Mouse (Mus musculus) lung, postnatal 10 days (tissue): ENCODE results near the gene Smad5.
A peak's percentile ranks its signal among the peaks of the same experiment; 100 is the strongest.

ENCODE experiments used
- DNase-seq: peaks from one replicate; pipeline ENCODE4 v3.0.0; 2021

Gene Smad5

DNA sequence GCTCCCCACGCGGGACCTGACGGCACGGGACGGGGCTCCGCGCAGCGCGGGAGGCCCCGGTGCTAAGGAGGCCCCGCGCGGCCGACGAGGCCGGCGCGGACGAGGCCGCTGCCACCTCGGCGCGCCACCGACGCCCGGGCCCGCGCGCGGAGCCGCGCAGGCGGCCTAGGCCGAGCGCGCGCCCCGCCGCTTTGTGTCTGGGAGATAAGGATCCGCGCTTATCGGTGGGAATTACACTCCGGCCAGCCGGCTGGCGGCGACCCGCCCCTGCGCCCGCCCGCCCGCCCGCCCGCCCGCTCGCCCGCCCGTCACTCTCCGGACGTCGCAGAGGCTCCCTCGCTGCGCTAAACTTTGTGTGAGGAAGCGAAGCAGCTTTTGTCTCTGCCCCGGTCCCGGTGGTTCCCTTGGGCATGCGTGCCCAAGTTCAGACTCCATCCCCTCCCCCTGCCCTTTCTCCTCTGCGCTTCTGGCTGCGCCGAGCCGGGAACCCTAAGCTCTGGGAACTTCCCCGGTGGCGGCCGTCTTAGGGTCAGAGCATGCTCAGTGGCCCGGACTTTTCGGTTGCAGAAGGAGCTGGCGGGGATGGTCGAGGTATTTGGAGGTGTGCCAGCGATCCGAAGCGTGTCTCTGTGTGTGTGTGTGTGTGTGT, 536 bp downstream of the Smad5 start:
- peak; percentile 85 for DNase-seq

DNA sequence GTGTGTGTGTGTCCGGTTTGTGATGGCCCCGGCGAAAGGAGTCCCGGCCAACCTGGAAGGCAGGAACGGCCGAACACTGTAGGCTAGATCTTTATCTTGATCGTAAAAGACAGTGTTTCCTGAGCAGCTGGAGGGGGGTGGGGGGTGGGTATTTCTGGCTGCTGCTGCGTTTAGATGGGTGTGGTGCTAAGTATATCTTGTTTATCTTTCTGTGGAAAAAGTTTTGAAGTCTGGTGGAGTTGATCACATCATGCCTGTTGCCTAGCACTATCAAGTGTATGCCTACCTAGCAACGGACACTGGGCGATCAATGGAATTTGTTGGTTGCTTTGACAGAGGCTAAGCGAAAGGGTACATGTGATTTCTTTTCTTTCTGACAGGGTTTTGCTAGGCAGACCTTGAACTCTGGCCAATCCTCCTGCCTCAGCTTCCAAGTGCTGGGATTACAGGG, 1.1 kb downstream of the Smad5 start:
- DNase-seq = peak; percentile 50

DNA sequence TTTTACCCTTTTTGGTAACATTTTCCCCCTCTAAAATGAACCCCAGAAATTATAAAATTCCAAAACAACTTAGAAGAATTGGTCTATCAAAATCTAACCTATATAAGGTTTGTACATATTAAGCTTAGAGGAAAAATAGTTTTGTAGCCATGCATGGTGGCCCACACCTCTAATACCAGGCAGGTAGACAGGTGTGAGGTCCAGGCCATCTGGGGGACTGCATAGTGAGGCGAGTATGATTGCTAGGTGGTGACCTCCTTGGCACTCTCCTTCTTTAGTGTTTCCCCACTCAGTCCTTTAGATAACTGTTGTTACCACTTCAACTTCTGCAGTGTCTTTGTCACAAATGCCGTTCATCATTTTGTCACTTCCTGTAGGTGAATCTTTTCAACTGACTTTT, 1.8 kb downstream of the Smad5 start:
- DNase-seq = no peak

DNA sequence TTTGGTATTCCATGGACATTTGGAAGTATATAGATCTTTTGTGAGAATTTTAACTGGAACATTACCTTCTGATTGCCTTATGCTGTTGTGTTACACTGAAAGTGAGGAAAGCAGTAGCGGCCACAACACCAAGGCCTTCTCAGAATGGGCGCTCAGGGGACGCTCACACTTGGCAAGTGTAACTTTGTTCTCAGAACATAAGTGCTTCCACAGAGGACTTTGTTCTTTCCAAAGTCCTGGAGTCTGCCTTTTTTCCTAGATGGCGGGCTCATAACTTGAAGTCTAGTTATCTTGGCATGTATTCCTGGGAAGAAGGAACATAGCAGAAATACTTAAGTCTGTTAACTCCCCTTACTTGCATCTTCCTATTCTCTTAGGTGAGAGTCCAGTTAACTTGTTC, 4.3 kb downstream of the Smad5 start:
- no peak for DNase-seq

DNA sequence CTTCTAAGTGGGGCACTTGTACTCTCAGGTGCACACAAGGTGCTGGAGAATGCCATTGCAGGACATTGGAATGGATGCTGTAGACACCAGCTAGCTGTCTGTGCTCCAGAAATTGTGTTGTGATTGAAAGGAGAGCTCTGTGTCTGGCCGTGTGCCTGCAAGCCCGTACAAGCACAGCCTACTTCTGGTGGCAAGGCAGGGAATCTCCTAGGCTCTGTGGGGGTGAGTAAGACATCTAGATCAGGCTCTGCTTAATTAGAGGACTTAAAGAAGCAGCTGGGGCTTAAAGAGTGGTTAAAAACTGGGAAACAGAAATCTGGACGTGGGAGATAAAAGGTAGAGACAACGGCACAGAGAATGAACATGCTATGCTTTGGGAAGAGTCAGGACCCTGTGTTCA, 4.8 kb downstream of the Smad5 start:
- DNase-seq = peak; percentile 19

DNA sequence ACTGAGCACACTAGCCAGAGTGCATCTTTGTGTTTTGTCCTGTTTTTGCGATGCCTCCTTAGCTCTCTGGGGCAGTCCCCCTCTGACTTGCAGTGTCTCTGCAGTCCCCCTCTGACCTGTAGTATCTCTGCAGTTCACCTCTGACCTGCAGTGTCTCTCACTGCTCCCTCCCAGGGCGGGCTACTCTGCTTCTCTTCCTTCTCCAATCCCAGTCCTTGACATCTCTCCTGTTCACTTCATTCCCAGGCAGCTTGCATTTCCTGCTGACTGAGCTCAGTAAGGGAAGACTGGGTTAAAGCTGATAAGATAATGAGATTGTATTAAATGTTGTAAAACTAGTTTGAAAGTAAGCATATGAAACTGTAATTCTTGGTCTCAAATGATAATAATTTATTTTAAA, 7.8 kb downstream of the Smad5 start:
- DNase-seq = no peak

DNA sequence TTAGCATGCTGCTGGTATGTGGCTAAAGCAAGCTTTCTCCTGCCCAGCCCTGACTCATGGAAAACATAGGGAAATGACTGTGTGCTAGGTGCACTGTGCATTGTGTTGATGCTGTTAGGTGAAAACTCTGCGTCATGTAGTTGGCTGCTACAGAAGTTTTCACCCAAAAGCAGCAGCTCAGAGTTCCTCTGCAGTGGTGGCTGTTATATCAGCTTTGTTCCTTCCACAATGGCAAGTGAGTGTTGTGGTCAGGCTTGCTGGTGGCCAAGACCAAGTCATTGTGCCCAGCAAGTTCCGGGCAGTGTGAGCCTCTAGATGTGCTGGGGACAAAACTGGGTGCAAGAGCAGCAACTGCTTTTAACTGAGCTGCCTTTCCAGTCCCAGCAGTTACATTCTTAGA, 9.4 kb downstream of the Smad5 start:
- DNase-seq = no peak

DNA sequence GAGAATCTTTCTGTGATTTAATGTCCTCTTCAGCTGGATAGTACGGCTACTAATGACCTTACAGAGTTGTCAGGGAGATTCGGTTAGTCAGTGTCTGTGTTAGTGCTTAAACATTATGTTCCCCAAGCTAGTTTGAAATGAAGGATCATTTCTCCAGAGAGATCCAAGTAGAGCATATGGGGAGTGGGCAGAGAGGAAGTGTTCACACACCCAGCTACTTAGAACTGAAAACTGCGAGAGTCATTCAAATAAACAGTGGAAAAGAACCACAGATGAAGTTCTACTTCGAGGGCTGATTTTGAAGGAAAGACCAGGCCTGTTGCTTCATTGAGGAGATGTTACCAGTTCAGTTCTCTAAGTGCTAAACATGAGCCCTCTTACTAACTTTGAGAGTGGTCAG, 23.7 kb downstream of the Smad5 start:
- no peak for DNase-seq

DNA sequence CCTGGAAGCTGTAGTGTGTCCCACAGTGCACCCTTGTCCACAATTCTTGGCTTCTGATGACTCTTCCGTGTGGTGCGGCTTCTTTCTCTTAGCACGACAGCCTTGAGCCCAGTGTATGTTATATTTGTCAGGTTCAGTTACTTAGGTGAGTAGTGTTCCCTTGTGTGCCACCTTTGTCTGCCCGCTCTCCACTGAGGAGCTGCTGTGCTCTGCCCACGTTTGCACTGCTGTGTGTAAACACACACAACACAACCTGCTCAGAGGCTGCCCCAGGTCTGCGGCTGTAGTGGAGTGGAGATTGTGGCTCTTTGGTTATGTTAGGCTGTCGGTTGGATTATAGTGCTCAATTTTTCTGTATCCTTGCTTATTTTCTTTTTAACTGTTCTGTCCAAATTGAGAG, 26.2 kb downstream of the Smad5 start:
- DNase-seq = no peak

DNA sequence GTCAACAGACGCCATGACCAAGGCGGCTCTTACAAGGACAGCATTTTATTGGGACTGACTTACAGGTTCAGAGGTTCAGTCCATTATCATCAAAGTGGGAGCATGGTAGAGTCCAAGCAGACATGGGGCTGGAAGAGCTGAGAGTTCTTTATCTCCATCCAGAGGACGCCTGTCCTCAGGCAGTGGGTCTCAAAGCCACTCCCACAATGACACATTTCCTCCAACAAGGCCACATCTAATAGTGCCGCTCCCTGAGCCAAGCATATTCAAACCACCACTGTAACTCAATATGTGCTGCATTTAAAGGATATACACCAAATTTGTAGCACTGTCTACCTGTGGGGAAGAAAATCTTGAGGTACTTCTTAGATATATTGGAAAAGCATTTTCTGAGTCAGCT, 31.8 kb downstream of the Smad5 start:
- DNase-seq = no peak

DNA sequence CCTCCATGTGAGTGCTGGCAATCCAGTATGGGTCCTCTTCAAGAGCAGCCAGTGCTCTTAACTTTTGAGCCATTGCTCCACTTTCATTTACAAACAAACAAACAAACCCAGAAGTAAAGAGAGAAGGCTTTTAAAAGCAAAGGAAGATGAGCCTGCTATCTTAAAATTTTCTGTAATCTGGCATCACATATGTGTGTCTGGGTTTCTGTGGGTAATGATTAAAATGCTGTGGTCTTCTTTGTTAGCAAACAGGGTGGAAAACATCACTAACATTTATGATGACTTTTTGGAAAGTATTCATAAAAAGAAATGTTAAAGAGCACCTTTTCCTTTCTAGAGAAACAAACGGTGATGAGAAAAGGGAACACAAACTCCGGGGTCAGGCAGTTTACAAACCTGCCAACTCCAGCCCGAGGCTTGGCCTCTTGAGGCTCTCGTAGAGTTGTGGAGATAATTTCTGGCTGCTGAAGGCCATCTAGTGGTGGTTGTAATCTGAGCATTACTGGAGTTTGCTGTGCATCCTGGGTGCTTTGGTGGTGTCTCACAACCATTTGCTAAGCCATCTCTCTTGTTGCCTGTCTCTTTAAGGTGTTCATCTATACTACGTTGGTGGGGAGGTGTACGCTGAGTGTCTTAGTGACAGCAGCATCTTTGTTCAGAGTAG, 32.5 kb downstream of the Smad5 start:
- peak; percentile 70 for DNase-seq

DNA sequence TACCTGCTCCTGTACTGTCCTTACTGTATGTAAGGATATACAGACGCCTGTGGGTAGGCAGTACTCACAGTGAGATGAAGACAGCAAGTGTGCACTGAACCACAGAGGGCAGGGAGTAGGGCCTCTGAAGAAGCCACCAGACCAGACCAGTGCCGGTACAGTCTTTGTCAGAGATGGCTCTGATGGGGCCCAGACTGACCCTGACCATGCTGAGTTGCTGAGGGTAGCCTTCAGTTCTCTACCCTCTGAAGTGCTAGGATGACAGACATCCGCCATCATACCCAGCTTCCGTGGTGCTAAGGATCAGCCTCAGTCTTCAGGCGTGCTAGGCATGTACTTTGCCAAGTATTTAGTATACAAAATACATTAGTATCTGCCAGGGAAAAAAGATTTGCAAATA, 36.7 kb downstream of the Smad5 start:
- DNase-seq = no peak

DNA sequence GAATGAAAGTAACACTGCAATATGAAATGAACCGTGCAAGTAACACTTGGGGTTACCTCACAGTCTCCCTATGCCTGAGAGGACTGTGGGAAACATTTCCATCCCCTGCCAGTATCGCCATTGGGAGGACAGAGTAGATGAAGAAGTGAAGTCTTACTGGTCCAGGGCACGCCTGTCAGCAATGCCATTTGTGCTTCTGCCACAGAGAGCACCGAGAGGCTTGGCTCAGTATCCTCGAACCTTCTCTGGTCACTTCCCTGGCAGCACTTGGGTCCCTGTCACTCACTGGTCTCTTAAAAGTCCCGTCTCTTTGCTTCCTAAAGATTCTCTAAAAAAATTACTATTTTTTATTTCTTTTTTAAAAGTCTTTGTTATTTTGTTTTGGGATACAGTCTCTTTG, 37.7 kb downstream of the Smad5 start:
- no peak for DNase-seq

DNA sequence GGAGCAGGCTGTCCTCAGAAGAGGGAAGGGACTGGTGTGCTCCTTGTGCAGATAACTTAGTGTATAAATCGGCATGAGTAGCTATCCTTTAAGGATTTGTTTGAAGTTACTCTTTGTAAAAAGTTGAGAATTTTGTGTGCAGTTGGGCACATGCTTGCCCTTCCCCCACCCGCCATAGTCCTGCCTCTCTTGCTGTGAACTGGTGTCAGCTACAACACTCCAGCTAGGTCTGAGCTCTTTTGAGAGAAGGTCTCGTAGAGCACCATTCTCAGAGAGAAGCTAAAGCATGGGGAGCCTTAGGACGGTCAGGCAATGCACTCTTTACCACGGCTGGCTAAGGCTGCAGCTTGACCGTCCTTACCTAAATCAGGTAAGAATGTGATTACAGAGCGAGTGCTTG, 38.9 kb downstream of the Smad5 start:
- no peak for DNase-seq

DNA sequence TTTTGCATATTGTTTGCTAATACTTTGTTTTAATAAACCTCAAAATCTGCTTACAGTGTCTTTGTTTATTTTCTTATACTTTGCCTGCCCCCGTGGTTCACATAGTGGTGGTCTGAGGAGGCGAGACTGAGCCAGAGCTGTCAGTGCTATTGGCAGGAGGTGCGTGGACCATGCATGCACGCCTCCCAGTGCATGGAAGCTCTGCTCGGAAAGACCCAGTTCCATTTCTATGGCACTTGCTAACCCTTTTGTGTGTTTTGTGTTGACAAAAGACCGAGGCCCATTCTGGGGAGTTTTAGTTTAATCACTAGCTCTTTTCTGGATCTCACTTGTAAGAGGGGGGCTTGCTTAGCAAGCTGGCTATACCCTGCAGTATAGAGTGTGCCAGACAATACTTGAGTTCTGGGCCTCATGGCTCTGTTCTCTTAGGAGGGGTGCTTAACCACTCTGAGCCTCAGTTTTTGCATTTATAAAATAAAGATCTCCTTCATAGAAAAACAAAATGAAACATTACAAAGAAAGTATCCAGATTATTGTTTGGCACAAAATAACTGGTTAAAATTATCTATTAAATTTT, 39.6 kb downstream of the Smad5 start:
- DNase-seq = no peak

DNA sequence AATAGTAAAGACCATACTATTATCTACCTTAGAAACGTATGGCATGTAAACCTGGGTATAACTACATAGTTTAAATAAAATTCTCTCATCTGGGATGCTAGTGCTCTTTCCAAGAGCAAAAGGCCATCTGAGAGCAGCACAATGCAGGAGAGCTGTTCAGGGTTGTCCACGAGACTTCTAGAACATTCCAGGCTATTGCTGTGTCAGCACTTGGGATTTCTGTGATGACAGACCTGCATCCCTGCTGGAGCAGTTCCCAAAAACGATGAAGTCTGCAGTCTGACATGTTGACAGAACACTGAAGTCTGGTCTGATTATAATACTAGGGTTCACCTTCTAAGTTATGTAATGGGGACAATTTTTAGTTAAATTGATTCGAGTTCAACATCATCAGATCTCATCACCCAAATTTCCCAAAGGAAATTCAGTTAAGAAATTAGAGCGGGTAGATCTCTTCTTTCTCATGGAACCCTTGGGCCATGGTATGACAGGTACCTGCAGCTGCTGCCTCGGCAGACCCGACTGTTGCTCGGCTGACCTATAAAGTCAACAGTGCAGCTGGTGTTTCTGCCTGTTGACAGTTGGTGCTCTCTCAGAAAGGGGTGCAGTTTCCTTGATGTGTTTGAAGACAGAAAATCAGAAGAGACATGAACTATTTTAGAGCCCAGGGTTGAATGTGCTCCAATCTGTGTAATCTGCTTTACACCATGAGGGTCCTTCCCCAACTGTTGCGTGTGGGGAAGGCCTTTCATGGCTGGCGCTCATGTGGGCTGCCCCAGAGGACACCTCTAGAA, 44.1 kb downstream of the Smad5 start:
- no peak for DNase-seq

DNA sequence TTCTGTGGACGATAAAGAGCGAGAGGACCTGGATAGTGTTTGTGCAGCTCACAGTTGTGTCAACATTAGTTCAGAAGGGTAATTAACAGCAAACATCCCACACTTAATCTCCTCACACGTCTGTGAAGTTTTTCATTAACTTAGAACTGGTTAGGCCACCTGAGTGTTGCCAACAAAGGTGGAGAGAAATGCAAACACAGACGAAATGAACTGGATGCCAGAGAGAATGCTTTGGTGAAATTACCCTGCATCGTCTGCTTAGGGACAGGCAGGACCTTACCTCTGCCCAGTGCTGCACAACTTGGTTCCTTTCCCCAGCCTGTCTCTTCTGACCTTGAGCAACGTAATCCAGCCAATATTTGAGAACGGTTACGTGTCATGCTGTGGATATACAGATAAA, 44.7 kb downstream of the Smad5 start:
- DNase-seq = peak; percentile 46

DNA sequence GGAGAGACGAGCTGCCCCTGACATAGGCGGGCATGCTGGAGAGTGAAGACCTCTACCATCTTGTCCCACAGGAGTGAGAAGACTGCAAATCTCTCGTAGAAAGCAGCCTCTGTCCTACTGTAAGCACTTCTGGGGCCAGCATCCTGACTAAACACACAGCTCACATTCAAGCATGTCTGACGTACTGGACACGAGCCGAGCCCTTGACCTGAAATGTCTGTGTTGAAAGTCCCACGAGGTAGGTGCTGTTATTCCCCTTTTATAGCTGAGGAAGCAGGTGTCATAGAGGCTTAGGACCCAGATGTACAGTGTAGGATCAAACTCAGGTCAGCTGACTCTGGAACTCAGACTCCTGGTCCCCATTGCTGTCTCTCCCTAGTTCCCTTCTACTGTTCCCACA, 46.6 kb downstream of the Smad5 start:
- no peak for DNase-seq

DNA sequence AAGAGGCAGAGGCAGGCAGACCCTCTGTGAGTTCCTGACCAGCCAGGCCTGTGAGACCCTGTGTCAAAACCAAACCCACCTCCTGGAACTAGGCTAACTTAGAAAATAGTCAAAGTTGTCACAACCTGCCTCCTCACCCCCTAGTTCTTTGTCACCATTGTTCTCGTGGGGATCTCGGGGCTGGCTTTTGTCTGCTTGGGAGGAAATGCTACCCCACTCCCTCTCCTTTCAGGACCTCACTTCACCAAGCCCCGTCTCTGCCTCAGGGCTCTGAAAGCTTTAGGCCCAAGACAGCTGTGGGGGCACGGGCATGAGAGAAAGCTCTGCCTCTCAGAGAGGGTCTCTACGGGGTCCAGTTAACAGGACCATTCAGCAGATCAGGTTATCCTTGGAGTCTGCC, 49.0 kb downstream of the Smad5 start:
- no peak for DNase-seq

DNA sequence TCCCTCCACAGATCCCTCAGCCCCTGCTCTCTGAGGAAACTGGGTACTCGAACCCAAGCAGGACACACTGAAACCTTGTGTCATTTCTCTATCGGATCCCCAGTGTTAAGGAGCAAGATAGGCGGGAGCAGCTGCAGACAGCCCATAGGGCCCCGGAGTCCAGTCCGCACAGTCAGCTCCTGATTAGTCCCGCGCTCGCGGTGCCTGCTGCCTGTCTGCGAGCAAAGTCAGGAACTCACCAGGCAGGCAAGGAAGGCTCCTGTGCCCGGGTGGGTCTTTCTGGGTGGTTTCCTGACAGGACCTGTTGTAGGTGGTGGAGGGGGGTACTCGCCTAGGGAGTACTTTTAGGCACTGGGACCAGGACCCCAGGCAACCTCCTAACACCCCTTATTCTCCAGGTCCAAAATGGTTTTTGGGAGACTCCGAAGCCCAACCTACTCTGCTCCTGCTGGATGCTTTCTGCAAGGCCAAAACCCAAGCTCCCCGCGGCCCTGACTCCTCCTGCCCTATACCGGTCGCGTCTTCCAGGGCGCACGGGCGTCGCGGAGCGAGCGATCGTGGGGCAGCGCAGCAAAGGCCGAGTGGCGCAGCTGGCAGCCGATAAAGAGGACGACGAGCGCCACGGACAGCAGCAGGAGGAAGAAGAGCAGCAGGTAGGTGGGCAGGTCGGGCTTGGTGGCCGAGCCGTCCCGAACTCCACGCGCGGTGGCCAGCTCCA, 49.8 kb downstream of the Smad5 start:
- no peak for DNase-seq

DNA sequence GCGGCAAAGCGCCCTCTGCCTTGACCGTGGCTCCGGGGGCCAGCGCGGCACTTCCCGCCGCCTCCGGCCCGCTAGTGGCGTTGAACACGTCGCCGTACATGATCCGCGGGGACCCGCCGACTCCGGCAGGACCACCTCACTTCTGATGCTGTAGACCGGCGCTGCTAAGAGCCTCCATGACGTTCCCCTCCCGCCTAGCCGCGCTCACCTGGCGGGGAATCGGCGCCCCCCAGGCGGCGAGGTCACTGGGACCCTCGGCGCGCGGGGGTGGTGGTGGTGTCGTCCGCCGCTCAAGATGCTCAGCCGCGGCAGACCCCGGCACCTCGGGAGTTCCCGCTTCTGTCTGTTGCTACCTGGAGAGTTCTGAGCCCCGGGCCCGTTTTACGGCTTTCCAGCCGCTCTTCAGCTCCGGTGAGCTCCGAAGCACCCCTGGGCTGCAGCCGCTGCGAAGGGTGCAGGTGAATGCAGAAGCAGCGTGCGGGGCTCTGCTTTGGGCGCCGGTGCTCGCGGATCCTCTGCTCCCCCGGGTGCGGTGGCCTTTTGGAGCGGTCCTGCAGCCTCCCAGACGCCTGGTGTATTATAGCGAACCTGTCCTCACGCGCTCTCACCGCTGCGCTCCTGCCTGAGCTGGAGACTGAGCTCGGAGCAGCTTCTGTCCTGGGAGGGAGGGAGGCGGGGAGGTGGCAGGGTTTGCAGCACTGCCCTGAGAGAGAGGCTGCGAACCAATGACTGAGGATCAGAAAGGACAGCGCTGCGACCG, 50.6 kb downstream of the Smad5 start, which contains the start of gene Gm45623:
Gene Gm45623, minus strand, starts transcription at position 636 of the 760 bp plus-strand sequence.
- DNase-seq = no peak

DNA sequence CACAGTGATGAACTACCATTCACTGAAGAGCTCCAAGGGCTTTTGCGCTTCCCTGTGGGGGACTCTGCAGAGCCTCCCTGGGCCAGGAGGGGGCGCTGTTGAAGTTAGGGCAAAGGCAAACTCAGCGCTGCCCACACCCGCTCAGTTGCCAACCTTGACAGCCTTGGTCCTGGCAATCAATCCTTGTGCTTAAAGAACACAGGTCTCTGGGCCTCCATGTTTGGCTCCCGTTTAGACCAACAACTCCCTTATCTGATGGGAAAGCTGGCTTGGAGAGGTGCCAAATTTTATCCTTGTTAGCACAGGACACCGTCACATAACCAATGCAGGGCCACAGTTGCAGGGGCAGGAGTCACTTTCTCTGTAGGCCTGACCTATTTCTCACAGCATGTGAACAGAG, 53.1 kb downstream of the Smad5 start:
- peak; percentile 69 for DNase-seq
